Mouse (Mus musculus) spleen, postnatal 0 days (tissue): Measurements from ENCODE around the gene 4930442H23Rik. TPM values are rescaled to one million over a fixed set of nuclear protein-coding genes. Genes with fewer than 3 reads are reported as not detected.

ENCODE experiments used
- polyA plus RNA-seq: library from polyadenylated mRNA; unstranded; fragments of >200 nt; fragmentation: Nextera tagmentation; extraction: Ambion mirVana; gene quantifications from 2 replicates; pipeline ENCODE4 v1.2.1, GENCODE M21; 2015

The 4930442H23Rik gene
- polyA plus RNA-seq, result not detected in 2 replicates

DNA sequence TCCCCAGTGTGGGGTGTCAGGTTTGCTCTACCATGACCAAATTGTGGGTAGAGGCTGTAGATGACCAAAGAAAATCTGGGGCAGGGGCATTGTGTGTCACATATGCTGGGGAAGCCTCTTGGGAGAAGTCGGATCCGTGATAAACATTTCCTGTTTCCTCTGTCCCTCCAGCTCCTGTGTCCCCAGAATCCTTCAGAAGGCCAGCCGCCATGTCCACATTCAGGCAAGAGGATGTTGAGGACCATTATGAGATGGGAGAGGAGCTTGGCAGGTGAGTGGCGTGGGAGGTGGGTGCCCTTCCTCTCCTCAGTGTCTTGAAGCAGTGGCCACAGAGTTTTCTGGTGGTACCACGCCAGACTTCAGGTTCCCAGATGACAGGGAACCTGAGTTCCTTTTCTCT lies at the start of gene 4930442H23Rik:
Gene 4930442H23Rik (minus strand): TSS at position 45 of the 400 bp plus-strand sequence.

DNA sequence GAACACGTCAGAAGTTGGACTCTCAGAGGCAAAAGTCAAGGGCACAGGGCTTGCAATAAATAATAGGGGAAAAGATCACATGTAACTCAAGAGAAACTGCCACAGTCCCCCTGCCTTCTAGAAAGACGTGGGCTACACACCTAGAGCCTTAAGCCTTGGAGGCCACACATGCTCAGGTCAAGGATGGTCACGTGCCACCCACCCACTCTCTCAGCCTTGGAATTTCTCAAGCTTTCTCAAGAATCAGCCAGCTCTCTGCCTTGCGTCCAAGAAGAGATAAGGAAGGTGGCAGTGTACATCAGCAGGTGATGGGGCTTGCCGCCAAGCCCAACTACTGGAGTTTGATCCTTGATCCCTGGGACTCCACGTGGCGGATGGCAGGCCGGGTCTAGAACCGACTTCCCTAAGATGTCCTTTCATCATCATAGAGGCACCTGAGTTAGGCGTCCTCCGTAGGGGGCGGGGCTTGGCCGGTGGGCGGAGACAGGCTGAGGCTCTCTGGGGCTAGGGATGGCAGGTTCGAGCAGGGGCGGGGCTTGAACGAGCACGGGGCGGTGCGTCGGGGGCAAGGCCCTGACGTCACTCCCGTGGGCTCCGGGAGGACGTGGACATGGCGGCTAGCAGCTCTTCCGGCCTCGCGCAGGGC lies 49.1 kb upstream of the 4930442H23Rik start, which contains the start of gene Zfr2:
Gene Zfr2 (plus strand): TSS at position 576 of the 646 bp plus-strand sequence.

DNA sequence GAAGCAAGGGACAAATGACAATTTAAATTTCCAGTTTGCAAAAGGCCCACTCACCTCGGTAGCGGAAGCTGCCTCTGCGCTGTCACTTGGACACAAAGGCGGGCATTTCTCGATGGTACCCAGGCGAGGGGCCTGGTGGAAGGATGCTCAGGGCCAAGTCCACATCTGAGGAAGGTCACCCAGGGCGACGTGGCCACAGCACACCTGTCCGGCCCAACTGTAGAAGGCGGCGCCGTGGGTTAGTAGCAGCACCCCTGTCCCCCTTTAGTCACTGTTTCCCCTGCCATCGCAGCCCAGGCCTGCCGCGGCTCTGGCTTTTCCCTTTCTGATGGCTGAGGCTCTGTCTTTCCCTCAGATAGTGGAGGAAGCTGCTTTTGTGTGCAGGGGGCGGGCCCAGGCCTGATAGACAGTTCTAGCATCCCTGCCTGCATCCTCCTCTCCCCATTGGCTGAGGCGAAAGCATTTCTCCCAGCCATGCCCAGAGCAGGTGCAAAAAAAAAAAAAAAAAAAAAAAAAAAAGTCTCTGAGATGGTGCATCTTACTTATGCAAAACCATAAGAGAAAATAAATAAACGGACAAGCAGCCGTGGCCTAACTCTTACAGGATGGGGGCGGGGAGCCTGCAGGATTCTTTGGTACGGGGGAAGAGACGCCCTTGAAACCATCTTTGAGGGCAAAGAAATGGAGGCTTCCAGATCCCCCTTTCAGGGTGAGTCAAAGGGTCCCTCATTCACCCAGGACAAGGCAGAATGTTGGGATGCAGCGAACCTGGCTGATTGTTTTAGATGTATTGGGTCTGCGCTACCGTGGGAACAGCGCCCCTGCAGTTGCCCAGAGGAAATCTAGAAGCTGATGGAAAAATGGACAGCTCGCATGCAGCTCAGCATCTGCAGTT lies 47.0 kb upstream of the 4930442H23Rik start, which contains the start of gene Atcay:
Gene Atcay (minus strand): TSS at position 396 of the 895 bp plus-strand sequence.

DNA sequence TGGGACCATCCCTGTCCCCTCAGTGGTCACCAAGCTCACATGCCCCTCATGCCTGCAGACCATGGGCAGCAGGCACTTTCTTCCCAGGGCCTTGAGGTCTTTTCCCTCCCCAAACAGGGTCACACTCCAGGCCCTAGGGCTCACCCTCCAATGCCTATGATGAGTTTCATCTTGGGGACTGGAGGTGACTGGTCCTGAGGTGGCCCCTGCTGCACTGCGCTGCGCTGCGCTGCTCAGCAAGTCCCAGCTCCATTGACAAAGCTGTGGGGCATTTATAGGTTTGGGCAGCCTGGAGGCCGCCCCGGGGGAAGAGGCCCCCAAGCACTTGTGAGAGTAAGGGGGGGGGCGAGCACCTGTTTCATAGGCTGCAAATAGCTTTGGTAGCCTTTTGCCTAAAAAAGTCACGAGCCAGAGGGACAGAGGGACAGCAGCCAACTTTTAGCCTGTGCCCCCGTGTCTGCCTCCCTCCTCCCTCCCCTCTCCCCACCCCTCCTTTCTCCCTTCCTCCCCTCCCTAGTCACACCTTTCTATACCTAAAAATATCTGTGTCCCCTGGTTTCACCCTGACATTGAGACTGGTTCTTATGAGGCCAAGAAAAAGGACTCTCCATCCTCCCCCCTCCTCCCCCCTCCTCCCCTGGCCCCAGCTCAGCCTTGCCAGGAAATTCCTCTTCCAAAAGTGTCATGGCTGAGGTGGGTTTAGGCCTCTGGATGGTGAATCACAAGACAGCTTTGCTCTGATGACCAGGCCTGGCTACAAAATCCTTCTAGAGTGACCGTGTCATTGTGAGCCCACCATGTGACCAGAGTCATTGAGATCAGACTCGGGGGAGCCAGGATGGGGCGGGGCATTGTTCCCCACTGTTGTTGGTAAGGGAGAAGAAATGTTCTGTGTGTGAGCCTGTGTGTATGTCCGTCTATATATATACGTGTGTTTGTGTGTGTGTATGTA lies 18.4 kb upstream of the 4930442H23Rik start, which contains the start of gene Nmrk2:
Gene Nmrk2 (minus strand): TSS at position 245 of the 952 bp plus-strand sequence.

DNA sequence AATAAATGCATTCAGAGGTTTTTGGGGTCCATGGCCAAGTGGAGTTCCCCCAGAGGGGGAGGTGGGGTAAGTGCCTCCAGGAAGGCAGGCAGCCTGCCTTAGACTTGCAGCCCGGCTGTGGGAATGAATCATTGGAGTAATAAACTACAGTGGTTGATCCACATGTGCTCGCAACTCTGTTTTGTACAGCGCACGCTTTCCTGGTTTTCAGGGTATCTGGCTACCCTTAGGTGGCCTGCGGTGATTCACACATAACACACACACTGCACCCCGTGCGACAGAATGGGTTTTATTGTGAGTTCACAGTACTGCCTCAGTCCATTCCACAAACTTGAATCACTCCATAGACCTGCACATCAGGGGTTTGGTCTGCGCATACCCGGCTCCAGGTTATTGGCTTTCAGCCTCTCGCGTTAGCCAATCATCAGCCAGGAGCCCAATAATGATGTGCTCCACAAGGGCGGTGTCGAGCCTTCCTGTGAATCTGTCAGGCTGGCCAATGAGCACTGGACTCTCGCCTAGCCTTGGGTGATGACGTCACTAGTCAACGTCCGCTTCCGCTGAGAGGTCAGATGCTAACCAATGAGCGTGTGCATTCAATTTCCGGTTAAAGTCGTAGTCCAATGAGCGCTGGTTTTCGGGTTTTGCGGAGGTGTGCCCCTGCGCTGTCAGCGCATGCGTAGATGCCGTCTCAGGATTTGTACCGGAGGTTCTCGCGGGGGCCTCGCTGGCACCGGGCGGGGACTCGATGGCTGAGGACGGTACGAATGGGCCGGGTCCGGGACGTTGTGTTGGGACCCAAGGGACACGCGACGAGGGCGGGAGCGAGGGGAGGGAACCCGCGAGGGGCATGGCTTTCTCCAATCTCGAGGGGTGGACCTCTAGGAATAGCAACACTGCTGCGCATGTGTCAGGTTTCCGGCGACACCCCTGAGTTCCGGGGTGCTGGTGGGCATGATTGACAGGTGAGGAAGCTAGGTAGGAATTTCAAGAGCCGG lies 1.0 kb downstream of the 4930442H23Rik start, which contains the start of gene Dapk3:
Gene Dapk3 (plus strand): TSS at position 670 of the 998 bp plus-strand sequence.

DNA sequence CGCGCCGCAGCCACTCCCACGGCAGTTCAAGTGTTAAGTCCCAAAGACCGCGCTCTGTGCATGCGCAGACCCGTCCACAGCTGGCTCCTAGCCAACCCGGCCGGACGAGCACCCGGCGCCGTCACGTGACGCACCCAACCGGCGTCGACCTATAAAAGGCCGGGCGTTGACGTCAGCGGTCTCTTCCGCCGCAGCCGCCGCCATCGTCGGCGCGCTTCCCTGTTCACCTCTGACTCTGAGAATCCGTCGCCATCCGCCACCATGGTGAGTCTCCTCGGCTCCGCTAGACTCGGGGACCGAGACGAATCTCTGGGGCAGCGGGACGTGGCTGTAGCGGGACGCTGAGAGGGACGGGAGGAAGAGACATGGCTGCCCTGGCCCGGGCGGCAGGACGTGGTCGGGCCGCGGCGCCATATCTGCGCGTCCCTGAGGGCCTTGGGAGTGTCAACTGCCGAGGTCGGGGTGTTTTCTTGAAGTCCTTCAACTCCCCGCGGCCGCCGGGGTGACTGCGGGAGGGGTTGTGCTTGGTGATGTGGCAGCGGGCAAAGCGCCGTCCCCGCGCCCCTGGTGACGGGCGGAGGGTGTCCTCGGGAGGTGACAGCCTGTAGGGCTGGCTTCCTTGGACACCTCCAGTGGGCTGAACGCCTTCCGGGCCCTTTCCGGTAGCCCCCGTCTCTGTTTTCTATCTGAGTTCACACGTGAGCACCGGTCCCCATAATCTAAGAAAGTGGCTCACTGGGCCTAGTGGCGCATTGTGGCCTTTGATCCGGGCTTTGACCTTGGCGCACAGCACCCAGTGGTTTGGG lies 7.0 kb downstream of the 4930442H23Rik start, which contains the start of gene Eef2:
Gene Eef2 (plus strand): TSS at position 166 of the 806 bp plus-strand sequence.

DNA sequence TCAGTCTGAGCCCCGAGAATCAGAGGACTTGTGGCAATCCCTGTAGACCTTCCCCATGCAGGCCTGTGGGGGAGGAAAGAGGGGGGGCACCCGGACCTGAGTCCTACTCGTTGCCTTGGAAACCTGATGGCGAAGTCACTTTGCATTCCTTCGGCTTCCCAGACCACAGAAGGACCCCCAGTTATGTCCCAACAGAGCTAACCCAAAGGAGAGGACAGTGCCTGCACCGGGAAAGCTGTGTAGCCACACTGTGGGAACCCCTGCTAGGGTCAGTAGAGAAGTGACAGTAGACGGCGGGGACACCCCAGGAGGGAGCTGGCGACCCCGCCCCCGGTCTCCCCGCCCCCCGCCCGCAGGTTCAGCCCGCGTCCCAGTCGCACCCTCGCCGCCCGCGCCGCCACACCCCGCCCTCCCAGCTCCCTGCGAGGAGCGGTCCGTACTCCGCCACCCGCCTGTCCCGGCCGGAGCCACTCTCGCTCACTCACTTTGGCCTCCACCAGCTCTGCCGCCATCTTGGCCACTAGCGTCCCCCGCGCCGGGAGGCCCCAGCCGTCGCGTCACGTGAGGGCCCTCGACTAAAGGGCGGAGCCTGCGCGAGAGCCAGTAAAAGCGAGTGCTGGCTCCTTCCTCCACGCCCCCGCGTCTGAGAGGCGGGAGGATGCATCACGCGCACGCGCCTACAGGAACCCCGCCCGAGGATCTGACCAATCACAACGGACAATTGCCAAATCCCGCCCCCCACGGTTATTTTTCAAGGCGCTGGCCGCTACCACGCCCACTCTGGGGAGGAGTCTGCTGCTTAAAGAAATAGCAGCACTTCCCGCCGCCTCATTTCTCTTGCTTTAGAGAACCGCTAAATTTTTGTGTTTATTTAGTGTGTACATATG lies 16.2 kb downstream of the 4930442H23Rik start, which contains the start of gene Pias4:
Gene Pias4 (minus strand): TSS at position 724 of the 887 bp plus-strand sequence.

DNA sequence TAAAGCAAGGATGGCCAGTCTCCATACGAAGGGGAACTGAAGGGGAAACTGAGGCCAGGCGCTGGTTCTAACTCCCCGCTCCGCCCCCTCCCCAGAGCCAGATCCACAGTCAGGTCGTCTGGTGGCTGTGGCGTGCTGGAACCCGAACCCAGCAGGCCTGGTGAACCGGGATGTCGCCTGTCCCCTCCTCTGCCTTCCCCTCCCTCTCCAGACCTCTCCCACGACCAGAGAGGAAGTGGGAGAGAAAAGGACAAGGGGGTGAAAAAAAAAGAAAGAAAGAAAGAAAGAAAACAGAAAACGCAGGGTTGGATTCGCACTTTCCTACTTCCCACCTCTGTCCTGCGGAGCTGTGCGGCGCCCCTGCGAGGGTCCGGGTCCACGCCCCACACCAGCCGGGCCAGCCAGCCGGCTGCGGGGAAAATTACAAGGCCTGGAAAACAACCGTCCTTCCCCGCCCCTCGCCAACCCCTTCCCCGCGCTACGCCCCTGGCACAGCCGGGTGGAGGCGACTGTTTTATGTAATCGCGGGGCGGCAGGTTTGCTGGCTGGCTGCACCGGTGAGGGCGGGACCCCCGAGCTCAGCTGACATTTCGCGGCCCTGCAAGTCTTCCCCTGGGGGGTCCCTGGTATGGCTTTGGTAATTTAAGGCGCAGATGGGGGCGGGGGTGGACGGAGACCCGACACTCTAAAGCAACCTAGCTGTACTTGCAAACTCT lies 48.5 kb downstream of the 4930442H23Rik start, which contains the start of gene Zbtb7a:
Gene Zbtb7a (plus strand): TSS at position 255 of the 716 bp plus-strand sequence.

Other genes starting within 250 kb of the 4930442H23Rik start
- gene Gng7, start 168.9 kb downstream of the 4930442H23Rik start, polyA plus RNA-seq, result 0.67 and 0.95 TPM in 2 replicates
- gene Diras1, start 158.2 kb downstream of the 4930442H23Rik start, polyA plus RNA-seq, result not detected in 2 replicates
- gene Slc39a3, start 146.4 kb downstream of the 4930442H23Rik start, polyA plus RNA-seq, result 5.5 and 7.1 TPM in 2 replicates
- gene Sgta, start 123.7 kb downstream of the 4930442H23Rik start, polyA plus RNA-seq, result 54.6 and 63.6 TPM in 2 replicates
- 19.3 and 20.4 TPM in 2 replicates for gene Thop1, start 113.8 kb downstream of the 4930442H23Rik start, polyA plus RNA-seq
- 0.30 and 0.38 TPM in 2 replicates for gene Creb3l3, start 85.0 kb downstream of the 4930442H23Rik start, polyA plus RNA-seq
- gene Map2k2, start 77.9 kb downstream of the 4930442H23Rik start, polyA plus RNA-seq, result 93.5 and 93.8 TPM in 2 replicates
- 59.5 and 59.9 TPM in 2 replicates for gene Zbtb7a, start 48.6 kb downstream of the 4930442H23Rik start, polyA plus RNA-seq
- 25.3 and 25.7 TPM in 2 replicates for gene Pias4, start 15.9 kb downstream of the 4930442H23Rik start, polyA plus RNA-seq
- gene Eef2, start 7.2 kb downstream of the 4930442H23Rik start, polyA plus RNA-seq, result 454 and 484 TPM in 2 replicates
- 22.4 and 23.8 TPM in 2 replicates for gene Dapk3, start 844 bp downstream of the 4930442H23Rik start, polyA plus RNA-seq
- not detected in 2 replicates for gene Nmrk2, start 18.2 kb upstream of the 4930442H23Rik start, polyA plus RNA-seq
- not detected in 2 replicates for gene Atcay, start 47.0 kb upstream of the 4930442H23Rik start, polyA plus RNA-seq
- gene Zfr2, start 49.3 kb upstream of the 4930442H23Rik start, polyA plus RNA-seq, result 0.65 and 0.82 TPM in 2 replicates
- 4.1 and 6.0 TPM in 2 replicates for gene Matk, start 69.1 kb upstream of the 4930442H23Rik start, polyA plus RNA-seq
- 126 and 131 TPM in 2 replicates for gene Mrpl54, start 83.1 kb upstream of the 4930442H23Rik start, polyA plus RNA-seq
- 17.8 and 19.1 TPM in 2 replicates for gene Apba3, start 83.1 kb upstream of the 4930442H23Rik start, polyA plus RNA-seq
- gene Tjp3, start 107.7 kb upstream of the 4930442H23Rik start, polyA plus RNA-seq, result 0.53 and 1.2 TPM in 2 replicates
- gene Pip5k1c, start 109.1 kb upstream of the 4930442H23Rik start, polyA plus RNA-seq, result 15.4 and 20.0 TPM in 2 replicates
- 27.4 and 29.3 TPM in 2 replicates for gene Cactin, start 137.3 kb upstream of the 4930442H23Rik start, polyA plus RNA-seq
- 13.1 and 18.9 TPM in 2 replicates for gene Tbxa2r, start 144.9 kb upstream of the 4930442H23Rik start, polyA plus RNA-seq
- 0.05 and 0.08 TPM in 2 replicates for gene Gipc3, start 159.4 kb upstream of the 4930442H23Rik start, polyA plus RNA-seq
- gene Hmg20b, start 166.6 kb upstream of the 4930442H23Rik start, polyA plus RNA-seq, result 48.0 and 50.8 TPM in 2 replicates
- gene Mfsd12, start 173.6 kb upstream of the 4930442H23Rik start, polyA plus RNA-seq, result 14.5 and 14.7 TPM in 2 replicates
- gene 4930404N11Rik, start 182.0 kb upstream of the 4930442H23Rik start, polyA plus RNA-seq, result 2.2 and 2.5 TPM in 2 replicates
- 142 and 145 TPM in 2 replicates for gene Fzr1, start 194.7 kb upstream of the 4930442H23Rik start, polyA plus RNA-seq
- gene Dohh, start 200.6 kb upstream of the 4930442H23Rik start, polyA plus RNA-seq, result 71.6 and 73.6 TPM in 2 replicates
- gene Gm48551, start 200.6 kb upstream of the 4930442H23Rik start, polyA plus RNA-seq, result 1.6 and 1.8 TPM in 2 replicates
- 0.59 TPM in 1 of 2 replicates, not detected in the other for gene Gm48552, start 205.2 kb upstream of the 4930442H23Rik start, polyA plus RNA-seq
- 2.9 and 3.5 TPM in 2 replicates for gene Smim24, start 209.2 kb upstream of the 4930442H23Rik start, polyA plus RNA-seq